Mouse (Mus musculus) Muller cell, postnatal 12 days (primary cell): ENCODE results near the gene Tmem108.
A peak's percentile ranks its signal among the peaks of the same experiment; 100 is the strongest.

ENCODE experiments used
- DNase-seq: peaks from one replicate; pipeline ENCODE4 v3.0.0-alpha.2; 2015; ENCODE audit errors: inconsistent ontology term

Tmem108 gene

GRCm38 (mm10) chr9:103761647-103762084, at the start of gene Tmem108:
Gene Tmem108, minus strand, starts transcription at chr9:103761837.
- DNase-seq = peak; percentile 83

GRCm38 (mm10) chr9:103789029-103789428, 27.4 kb upstream of the Tmem108 start:
- no peak for DNase-seq

GRCm38 (mm10) chr9:103784156-103784555, 22.5 kb upstream of the Tmem108 start:
- DNase-seq = no peak

- no peak for DNase-seq
Observed at GRCm38 (mm10) chr9:103783276-103783675, 21.6 kb upstream of the Tmem108 start.

GRCm38 (mm10) chr9:103782306-103782705, 20.7 kb upstream of the Tmem108 start:
- no peak for DNase-seq

- no peak for DNase-seq
Observed at GRCm38 (mm10) chr9:103781407-103781806, 19.8 kb upstream of the Tmem108 start.

GRCm38 (mm10) chr9:103780598-103780997, 19.0 kb upstream of the Tmem108 start:
- DNase-seq = no peak

GRCm38 (mm10) chr9:103778185-103778584, 16.5 kb upstream of the Tmem108 start:
- no peak for DNase-seq

- DNase-seq = no peak
Observed at GRCm38 (mm10) chr9:103761151-103761571, 476 bp downstream of the Tmem108 start.

- DNase-seq = no peak
Observed at GRCm38 (mm10) chr9:103760356-103760755, 1.3 kb downstream of the Tmem108 start.

DNA sequence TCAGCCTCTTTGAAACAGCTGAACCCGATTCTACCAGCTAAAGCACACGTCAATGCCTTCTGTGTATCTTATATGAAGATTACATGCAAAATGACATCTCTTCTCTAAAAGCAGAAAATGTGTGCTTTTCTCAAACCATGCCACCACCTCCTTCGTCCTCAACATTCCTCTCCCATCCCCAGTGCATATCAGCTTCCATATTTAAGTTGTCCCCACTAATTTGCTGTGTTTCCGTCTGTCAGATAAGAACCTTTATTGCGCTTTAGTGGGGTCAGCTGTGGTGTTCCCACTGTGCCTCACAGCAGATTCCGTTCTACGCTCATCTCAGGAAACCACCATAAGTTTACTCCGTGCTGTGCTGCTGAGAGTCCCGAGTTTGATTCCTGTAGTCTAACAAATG, 1.8 kb downstream of the Tmem108 start:
- DNase-seq = no peak

- peak; percentile 66 for DNase-seq
Observed at GRCm38 (mm10) chr9:103758930-103759695, 2.5 kb downstream of the Tmem108 start.

GRCm38 (mm10) chr9:103758246-103758645, 3.4 kb downstream of the Tmem108 start:
- DNase-seq = no peak

- no peak for DNase-seq
Observed at GRCm38 (mm10) chr9:103752618-103753017, 9.0 kb downstream of the Tmem108 start.

- peak; percentile 25 for DNase-seq
Observed at GRCm38 (mm10) chr9:103751568-103751967, 10.1 kb downstream of the Tmem108 start.

DNA sequence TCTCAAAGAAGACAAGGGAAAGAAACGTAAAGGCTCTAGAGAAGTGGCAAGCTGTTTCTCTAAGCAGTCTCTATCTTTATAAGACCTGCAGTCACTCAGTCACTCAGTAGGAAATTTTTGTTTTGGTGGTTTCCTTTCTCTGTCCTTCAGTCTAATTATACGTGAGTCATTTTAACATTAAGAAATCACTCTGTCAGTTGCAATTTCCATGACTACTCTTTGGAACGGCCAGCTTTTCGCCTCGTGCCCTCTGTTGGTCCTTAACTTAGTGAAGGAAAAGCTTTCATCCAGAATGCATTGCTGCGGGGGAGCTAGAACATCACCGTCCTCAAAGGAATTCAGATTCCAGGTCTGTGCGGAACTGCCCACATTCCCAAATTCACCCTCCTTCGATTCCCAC, 11.1 kb downstream of the Tmem108 start:
- DNase-seq = no peak

- no peak for DNase-seq
Observed at GRCm38 (mm10) chr9:103746598-103746997, 15.0 kb downstream of the Tmem108 start.

- DNase-seq = no peak
Observed at GRCm38 (mm10) chr9:103740145-103740544, 21.5 kb downstream of the Tmem108 start.

DNA sequence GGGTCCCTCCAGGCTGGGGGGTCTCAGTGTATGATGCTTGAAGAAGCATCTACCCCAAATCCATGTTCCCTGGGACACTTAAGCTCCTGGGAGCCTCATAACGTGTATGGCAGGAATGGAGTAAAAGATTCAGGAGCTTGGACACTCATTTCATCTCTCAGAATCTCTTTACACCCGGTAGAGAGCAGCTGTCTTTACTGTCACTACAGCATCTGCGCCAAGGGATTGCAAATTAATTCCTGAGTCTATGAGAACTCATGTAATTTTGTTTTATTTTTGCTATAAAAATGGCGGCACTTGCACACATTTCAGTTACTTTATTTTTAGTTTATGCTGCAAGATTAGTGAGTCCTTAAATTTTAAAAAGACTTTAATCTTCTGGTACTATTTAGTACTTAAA, 22.6 kb downstream of the Tmem108 start:
- DNase-seq = no peak

DNA sequence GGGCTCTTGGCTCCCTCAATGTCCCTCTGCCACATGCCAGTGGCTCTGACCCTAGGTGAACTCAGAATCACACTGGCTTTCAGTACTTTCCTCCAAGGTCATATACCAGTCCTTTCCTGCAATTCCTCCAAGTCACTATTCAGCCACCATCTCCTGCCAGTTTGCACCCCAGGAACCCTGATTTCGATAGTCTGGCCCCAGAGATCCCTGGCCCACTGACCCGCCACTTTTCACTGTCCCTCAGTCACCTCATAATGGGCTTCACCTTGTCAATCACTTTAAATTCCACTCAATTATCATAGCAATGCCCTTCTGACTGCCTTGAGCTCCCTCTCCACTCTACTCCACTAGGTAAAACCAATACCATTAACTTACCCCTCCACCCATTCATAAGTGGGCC, 31.9 kb downstream of the Tmem108 start:
- DNase-seq = no peak

GRCm38 (mm10) chr9:103726751-103727462, 34.7 kb downstream of the Tmem108 start:
- no peak for DNase-seq

DNA sequence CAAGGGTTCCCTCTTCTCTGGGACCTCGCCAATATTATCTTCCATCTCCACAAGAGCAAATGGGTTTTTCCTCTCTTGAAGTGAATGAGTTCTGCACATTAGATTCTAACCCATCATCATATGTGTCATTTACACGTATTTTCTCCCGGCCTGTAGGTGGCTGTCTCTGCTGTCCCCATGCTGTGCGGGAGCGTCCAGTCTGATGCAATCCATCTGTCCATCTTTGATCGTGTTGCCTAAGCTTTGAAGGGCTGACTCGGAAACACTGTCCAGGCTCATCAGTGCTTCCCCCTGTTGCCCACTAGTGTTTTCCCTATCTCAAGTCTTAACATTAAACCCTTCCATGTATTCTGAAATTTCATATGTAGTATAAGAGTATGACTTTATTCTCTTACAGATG, 36.1 kb downstream of the Tmem108 start:
- no peak for DNase-seq

- no peak for DNase-seq
Observed at GRCm38 (mm10) chr9:103721486-103721885, 40.2 kb downstream of the Tmem108 start.
